Mouse (Mus musculus) common myeloid progenitor, adult 5-6 weeks (primary cell): ENCODE measurements at regions not wholly inside any gene's neighbourhood (a gene's known extent, or its start where the extent isn't known, plus 50 kb on each side); places are given as distances from the start of the nearest gene placed in this dataset.
"Not testable (repeated sequence)": the region's sequence is repeated elsewhere in the genome, so short reads cannot be mapped to it uniquely, and the experiment has no call there.

ENCODE experiments used
- ATAC-seq: replicated peaks from 2 replicates; pipeline ENCODE4 v1.8.0; 2016; ENCODE audit warnings: low read depth, mild to moderate bottlenecking, moderate TSS enrichment, inconsistent platforms; ENCODE audit not compliant: poor library complexity, severe bottlenecking

GRCm38 (mm10) chr17:42956588-42956987 is 59.8 kb upstream of the Tnfrsf21 start:
- ATAC-seq, result no peak

- ATAC-seq, result no peak
Observed at GRCm38 (mm10) chr17:42954722-42955121, 61.6 kb upstream of the Tnfrsf21 start.

- ATAC-seq, result no peak
Observed at GRCm38 (mm10) chr17:42944453-42944852, 68.0 kb upstream of the Cd2ap start.

GRCm38 (mm10) chr17:42943272-42943696 is 66.8 kb upstream of the Cd2ap start:
- peak; percentile 91 for ATAC-seq

GRCm38 (mm10) chr17:42939476-42939875 is 63.0 kb upstream of the Cd2ap start:
- ATAC-seq, result no peak

- ATAC-seq, result peak; percentile 71
Observed at GRCm38 (mm10) chr17:42938579-42938978, 62.1 kb upstream of the Cd2ap start.

GRCm38 (mm10) chr17:42937480-42937879 is 61.0 kb upstream of the Cd2ap start:
- not testable (repeated sequence) for ATAC-seq

GRCm38 (mm10) chr17:42934068-42934467 is 57.6 kb upstream of the Cd2ap start:
- ATAC-seq, result no peak

- no peak for ATAC-seq
Observed at GRCm38 (mm10) chr17:42933335-42934004, 57.0 kb upstream of the Cd2ap start.

- ATAC-seq, result no peak
Observed at GRCm38 (mm10) chr17:42927320-42927719, 50.9 kb upstream of the Cd2ap start.
